Mouse (Mus musculus) stomach, embryonic 16.5 days (tissue): ENCODE measurements around the gene Fnbp4. TPM values are rescaled to one million over a fixed set of nuclear protein-coding genes. Genes with fewer than 3 reads are reported as not detected.
A peak's percentile ranks its signal among the peaks of the same experiment; 100 is the strongest.

Experiments used
- ATAC-seq: fragments of 200-750 bp; cut with Nextera tagmentation; 2 replicates; pipeline ENCODE4 v1.8.0; 2017; ENCODE audit warnings: moderate number of reproducible peaks, moderate TSS enrichment; ENCODE audit not compliant: insufficient read depth, low FRiP score
- H3K27ac ChIP-seq: fragments of 300-500 bp; sonication (generic); 2 replicates; pipeline ENCODE4 v1.5.1; 2014; ENCODE audit warnings: low read length
- H3K27me3 ChIP-seq: fragments of 300-500 bp; sonication (generic); 2 replicates; pipeline ENCODE4 v1.6.1; 2014; ENCODE audit warnings: low read length, control low read depth, mixed read lengths; ENCODE audit not compliant: control insufficient read depth, insufficient read depth
- H3K36me3 ChIP-seq: fragments of 300-500 bp; sonication (generic); 2 replicates; pipeline ENCODE4 v1.6.1; 2014; ENCODE audit warnings: low read length; ENCODE audit not compliant: control insufficient read depth, insufficient read depth
- H3K4me1 ChIP-seq: fragments of 300-500 bp; sonication (generic); 2 replicates; pipeline ENCODE4 v1.6.1; 2014; ENCODE audit warnings: low read length, control low read depth, mixed read lengths; ENCODE audit not compliant: control insufficient read depth, insufficient read depth
- H3K4me2 ChIP-seq: fragments of 300-500 bp; sonication (generic); 2 replicates; pipeline ENCODE4 v1.6.1; 2014; ENCODE audit warnings: low read depth, low read length, mixed read lengths
- H3K4me3 ChIP-seq: fragments of 300-500 bp; sonication (generic); replicated peaks from 2 replicates; pipeline ENCODE4 v1.5.1; 2014; ENCODE audit warnings: mild to moderate bottlenecking, low read length
- H3K9ac ChIP-seq: fragments of 300-500 bp; sonication (generic); 2 replicates; pipeline ENCODE4 v1.6.1; 2014; ENCODE audit warnings: low read length
- H3K9me3 ChIP-seq: fragments of 300-500 bp; sonication (generic); replicated peaks from 2 replicates; pipeline ENCODE4 v1.6.1; 2016; ENCODE audit warnings: low read length, control low read depth; ENCODE audit not compliant: control insufficient read depth
- WGBS: fragments of 180-500 bp; shearing (Covaris S2); extraction: QIAGEN DNeasy Blood & Tissue Kit; methylation state at CpG from one replicate; pipeline ENCODE4 v1.1.7; 2014; 5-methylcytosine and 5-hydroxymethylcytosine counted together
- polyA plus RNA-seq: library from polyadenylated mRNA; unstranded; fragments of >200 nt; fragmentation: Nextera tagmentation; extraction: Ambion mirVana; gene quantifications from 2 replicates; pipeline ENCODE4 v1.2.1, GENCODE M21; 2015

Gene Fnbp4
- polyA plus RNA-seq: 67.4 and 82.3 TPM in 2 replicates

DNA sequence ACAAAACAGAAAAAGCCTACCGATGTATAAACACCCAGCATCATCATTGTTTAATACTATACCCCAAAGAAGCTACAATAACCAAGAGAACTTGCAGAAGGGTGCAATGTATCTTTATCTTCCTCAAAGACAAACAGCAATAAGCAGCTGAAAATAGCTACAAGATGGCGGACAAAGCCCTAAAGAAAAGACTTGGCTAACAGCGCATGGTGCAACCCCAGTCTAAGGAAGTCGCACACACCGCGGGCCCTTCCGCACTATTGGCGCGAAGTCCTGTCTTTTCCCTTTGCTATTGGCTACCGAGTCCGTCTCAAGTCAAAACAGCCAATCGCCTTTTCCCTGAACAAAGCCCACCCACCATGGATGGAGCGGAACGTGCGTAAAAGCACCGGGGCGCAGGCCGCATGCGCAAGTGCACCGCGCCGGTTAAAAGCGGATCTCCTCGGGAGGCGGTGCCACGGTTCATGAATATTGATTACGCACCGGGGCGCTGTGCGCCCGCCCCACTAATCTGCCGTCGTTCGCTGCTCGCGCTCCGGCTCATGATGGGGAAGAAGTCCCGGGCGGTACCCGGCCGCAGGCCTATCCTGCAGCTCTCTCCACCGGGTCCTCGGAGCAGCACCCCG lies at the start of gene Fnbp4:
Fnbp4 (plus strand) TSS at position 318 of the 626 bp plus-strand sequence.
- ATAC-seq: peak; percentile 99
- peaks cover 4% of the 10 kb centered on the region; the same call in 1 of the 2 replicates for H3K36me3 ChIP-seq
- H3K9me3 ChIP-seq: no peaks in the 10 kb centered on the region
- H3K9ac ChIP-seq: peak within 1 kb of the TSS; percentile 92
- WGBS: under 1% methylated on average over 44 of the region's 44 CpGs
- peak within 1 kb of the TSS; percentile 83 for H3K4me2 ChIP-seq
- peaks cover 13% of the 10 kb centered on the region for H3K4me1 ChIP-seq
- H3K27ac ChIP-seq: peak within 1 kb of the TSS; percentile 94
- peak within 1 kb of the TSS; percentile 73 for H3K4me3 ChIP-seq
- H3K27me3 ChIP-seq: no peaks in the 10 kb centered on the region

DNA sequence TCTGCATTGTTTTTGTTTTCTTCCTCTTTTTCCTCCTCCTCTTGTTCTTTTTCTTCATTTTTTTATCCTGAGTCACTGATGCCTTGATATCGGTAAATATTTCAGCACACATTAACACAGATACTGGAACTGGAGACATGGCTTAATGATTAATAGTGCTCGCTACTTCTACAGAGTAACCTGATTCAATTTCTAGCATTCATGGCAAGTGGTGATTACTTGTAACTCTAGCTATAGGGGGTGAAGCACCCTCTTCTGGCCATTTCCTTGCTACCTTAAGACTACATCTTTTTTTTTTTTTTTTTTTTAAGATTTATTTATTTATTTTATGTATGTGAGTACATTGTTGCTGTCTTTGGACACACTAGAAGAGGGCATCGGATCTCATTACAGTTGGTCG lies 44.2 kb upstream of the Fnbp4 start:
- no peak overlapping the region for H3K27ac ChIP-seq
- H3K36me3 ChIP-seq: peaks cover 17% of the 10 kb centered on the region; the same call in 1 of the 2 replicates
- ATAC-seq: no peak
- H3K4me2 ChIP-seq: no peak overlapping the region
- H3K9ac ChIP-seq: no peak overlapping the region
- no peaks in the 10 kb centered on the region for H3K27me3 ChIP-seq
- 79% methylated on average over 4 of the region's 4 CpGs for WGBS
- H3K4me3 ChIP-seq: no peak overlapping the region
- H3K4me1 ChIP-seq: no peaks in the 10 kb centered on the region
- H3K9me3 ChIP-seq: no peaks in the 10 kb centered on the region

- Histone ChIP-seq H3K9me3 (no peaks in the 10 kb centered on the region), H3K4me1 (no peaks in the 10 kb centered on the region), H3K4me2 (no peak overlapping the region), H3K9ac (no peak overlapping the region), H3K27me3 (no peaks in the 10 kb centered on the region), H3K36me3 (peaks cover 25% of the 10 kb centered on the region), H3K4me3 (no peak overlapping the region), H3K27ac (no peak overlapping the region)
- WGBS: 94% methylated on average over 1 of the region's 1 CpGs
- ATAC-seq: no peak
Observed at GRCm38 (mm10) chr2:90708548-90708947, 36.6 kb upstream of the Fnbp4 start.

- H3K36me3 ChIP-seq: peaks cover 21% of the 10 kb centered on the region
- H3K4me2 ChIP-seq: no peak overlapping the region
- no peak overlapping the region for H3K27ac ChIP-seq
- H3K4me3 ChIP-seq: no peak overlapping the region
- no peaks in the 10 kb centered on the region for H3K9me3 ChIP-seq
- no peak for ATAC-seq
- no peak overlapping the region for H3K9ac ChIP-seq
- H3K4me1 ChIP-seq: no peaks in the 10 kb centered on the region
- no peaks in the 10 kb centered on the region for H3K27me3 ChIP-seq
- WGBS: 85% methylated on average over 7 of the region's 7 CpGs
Observed at GRCm38 (mm10) chr2:90715555-90716092, 29.5 kb upstream of the Fnbp4 start.

DNA sequence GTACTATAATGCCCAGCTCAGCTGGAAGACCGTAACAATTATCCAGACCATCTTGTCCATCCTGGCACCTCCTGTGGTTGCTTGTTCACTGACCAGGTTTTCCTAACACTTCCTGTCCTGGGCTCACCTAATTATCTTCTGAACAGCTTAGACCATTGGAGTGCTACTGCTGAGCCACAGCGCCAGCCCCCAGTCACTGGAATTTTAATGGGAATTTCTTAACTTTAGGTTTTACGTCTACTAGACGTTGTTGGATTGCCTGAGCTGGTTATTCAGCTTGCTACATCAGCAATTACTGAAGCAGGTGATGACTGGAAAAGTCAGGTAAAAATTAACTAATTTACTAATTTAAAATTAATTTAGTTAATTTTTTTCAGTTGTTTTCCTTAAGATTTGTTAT lies 27.8 kb upstream of the Fnbp4 start:
- Histone ChIP-seq H3K4me1 (no peaks in the 10 kb centered on the region), H3K27ac (no peak overlapping the region), H3K4me3 (no peak overlapping the region), H3K36me3 (peaks cover 25% of the 10 kb centered on the region), H3K27me3 (no peaks in the 10 kb centered on the region), H3K9me3 (no peaks in the 10 kb centered on the region), H3K4me2 (no peak overlapping the region), H3K9ac (no peak overlapping the region)
- 86% methylated on average over 4 of the region's 4 CpGs for WGBS
- ATAC-seq: no peak

DNA sequence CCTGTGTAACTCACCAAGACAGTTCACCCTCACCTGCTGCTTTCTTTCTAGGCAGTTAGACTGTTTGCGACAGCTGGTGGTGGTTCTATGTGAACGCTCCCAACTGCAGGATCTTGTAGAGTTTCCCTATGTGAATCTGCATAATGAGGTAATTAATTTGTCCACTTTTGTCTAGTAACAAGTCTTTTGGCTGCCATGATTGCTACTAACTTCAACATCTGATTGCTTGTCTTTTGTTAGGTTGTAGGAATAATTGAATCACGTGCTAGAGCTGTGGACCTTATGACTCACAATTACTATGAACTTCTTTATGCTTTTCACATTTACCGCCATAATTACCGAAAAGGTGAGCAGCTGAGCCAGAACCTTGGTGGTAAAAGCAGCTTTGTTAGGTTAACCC lies 27.2 kb upstream of the Fnbp4 start:
- Histone ChIP-seq H3K27ac (no peak overlapping the region), H3K4me1 (no peaks in the 10 kb centered on the region), H3K4me3 (no peak overlapping the region), H3K27me3 (no peaks in the 10 kb centered on the region), H3K36me3 (peaks cover 25% of the 10 kb centered on the region), H3K4me2 (no peak overlapping the region), H3K9ac (no peak overlapping the region), H3K9me3 (no peaks in the 10 kb centered on the region)
- WGBS: 94% methylated on average over 5 of the region's 5 CpGs
- no peak for ATAC-seq

- peaks cover 32% of the 10 kb centered on the region for H3K36me3 ChIP-seq
Observed at GRCm38 (mm10) chr2:90726818-90727217, 18.4 kb upstream of the Fnbp4 start.

DNA sequence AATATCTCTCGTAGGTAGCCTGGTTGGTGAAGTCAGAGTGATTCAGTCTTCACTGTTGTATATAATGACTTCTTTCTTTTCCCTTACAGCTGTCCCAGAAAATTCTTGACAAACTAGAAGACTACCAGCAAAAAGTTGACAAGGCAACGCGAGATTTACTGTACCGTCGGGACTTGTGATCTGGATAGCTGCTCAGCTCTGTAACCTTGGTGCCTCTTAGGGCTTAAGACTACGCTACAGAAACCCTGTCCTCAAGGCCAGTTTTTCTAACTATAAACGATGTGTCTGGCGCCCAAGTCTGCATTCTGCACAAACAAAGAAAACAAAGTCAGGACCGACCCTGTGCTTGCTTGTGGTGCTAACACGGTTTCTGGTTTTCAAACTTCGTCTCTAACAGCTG lies 9.8 kb upstream of the Fnbp4 start:
- H3K27me3 ChIP-seq: no peaks in the 10 kb centered on the region
- H3K9me3 ChIP-seq: no peaks in the 10 kb centered on the region
- ATAC-seq: no peak
- H3K36me3 ChIP-seq: peaks cover 18% of the 10 kb centered on the region
- no peak overlapping the region for H3K4me2 ChIP-seq
- no peak overlapping the region for H3K9ac ChIP-seq
- no peaks in the 10 kb centered on the region for H3K4me1 ChIP-seq
- no peak overlapping the region for H3K4me3 ChIP-seq
- no peak overlapping the region for H3K27ac ChIP-seq
- WGBS: 87% methylated on average over 11 of the region's 11 CpGs

More at GRCm38 (mm10) chr2:90726818-90727217, 18.4 kb upstream of the Fnbp4 start:
- Histone ChIP-seq H3K4me2 (no peak overlapping the region), H3K9ac (no peak overlapping the region), H3K4me1 (no peaks in the 10 kb centered on the region), H3K27me3 (no peaks in the 10 kb centered on the region), H3K4me3 (no peak overlapping the region), H3K9me3 (no peaks in the 10 kb centered on the region), H3K27ac (no peak overlapping the region)
- no peak for ATAC-seq
- 96% methylated on average over 3 of the region's 3 CpGs for WGBS

DNA sequence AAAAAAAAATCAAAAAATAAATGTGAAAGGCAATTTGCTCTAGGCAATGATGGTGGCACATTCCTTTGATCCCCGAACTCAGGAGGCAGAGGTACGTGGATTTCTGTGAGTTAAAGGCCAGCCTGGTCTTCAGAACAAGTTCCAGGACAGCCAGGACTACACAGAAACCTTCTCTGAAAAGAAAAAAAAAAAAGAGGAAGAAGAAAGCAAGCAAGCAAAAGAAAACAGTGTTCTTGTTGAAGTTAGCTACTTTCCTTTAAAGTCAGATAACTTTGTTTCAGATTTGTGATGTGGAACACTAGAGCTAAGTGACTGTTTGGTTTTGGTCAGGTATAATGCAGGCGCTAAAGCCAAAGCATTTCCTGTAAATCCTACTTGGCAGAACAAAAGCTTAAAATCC lies 6.4 kb upstream of the Fnbp4 start:
- Histone ChIP-seq H3K27ac (no peak overlapping the region), H3K4me1 (no peaks in the 10 kb centered on the region), H3K4me3 (no peak overlapping the region), H3K27me3 (no peaks in the 10 kb centered on the region), H3K36me3 (0 out of 2 replicates have a peak, but pooled peaks cover 3% of the 10 kb centered on the region), H3K9me3 (no peaks in the 10 kb centered on the region), H3K4me2 (no peak overlapping the region), H3K9ac (no peak overlapping the region)
- 90% methylated on average over 3 of the region's 3 CpGs for WGBS
- ATAC-seq: no peak
